Mouse (Mus musculus): Measurements from ENCODE around the gene Lemd1. TPM values are rescaled to one million over a fixed set of nuclear protein-coding genes. Genes with fewer than 3 reads are reported as not detected.

The Lemd1 gene
- polyA plus RNA-seq, 1 experiment from 2014 or later = 14.3 TPM

DNA sequence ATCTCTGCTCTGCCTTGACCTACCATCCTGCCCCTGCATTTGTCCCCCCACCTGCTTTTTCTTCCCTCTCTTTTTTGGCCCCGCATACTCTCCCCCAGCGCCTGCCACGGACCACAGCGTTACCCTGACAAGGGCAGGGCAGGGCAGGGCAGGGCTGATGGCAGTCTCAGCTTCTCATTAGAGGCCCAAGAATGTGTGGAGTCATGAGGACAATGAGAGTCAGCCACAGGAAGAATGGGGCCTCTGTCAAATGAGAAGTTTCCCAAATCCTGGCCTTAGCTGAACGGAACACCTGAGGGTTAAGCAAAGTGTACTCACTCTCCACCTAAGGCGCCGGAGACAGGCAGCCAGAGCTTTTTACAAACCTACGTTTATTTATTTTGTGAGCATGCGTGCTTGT, 3.9 kb downstream of the Lemd1 start:
- ATAC-seq = no peak
- H3K4me1 ChIP-seq = peaks cover 84% of the 10 kb centered on the region
- H3K27ac ChIP-seq = peak overlapping the region; percentile 41; the same call in 1 of the 2 replicates
- H3K27me3 ChIP-seq = no peaks in the 10 kb centered on the region
- WGBS = 24% methylated on average over 9 of the region's 9 CpGs
- H3K9ac ChIP-seq = peak overlapping the region; percentile 55
- peak overlapping the region; percentile 76 for H3K4me2 ChIP-seq
- peaks cover 5% of the 10 kb centered on the region; the same call in 1 of the 2 replicates for H3K36me3 ChIP-seq (ENCODE audit: poor library complexity, severe bottlenecking)
- no peaks in the 10 kb centered on the region for H3K9me3 ChIP-seq (replicated peaks)
- no peak overlapping the region; the same call in 1 of the 2 replicates for H3K4me3 ChIP-seq

DNA sequence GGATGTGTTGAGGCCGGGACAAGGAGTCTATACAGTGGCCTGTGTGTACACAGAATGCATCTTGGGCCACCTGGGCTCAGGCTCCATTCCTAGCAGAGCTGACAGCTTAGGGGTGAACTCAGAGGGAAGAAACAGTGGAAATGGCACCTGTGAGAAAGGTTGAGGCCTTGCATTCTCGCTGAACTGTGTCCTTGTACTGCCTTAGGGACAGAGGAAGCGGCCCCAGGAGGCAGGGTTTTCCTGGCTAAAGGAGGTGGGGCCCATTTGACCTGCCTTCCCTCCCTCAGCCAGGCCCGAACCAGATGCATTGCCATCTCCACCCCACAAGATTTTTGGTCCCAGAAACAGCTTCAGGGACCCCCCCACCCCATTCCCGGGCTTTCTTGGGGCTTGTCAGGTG, 4.5 kb downstream of the Lemd1 start:
- Histone ChIP-seq H3K4me2 (peak overlapping the region; percentile 76), H3K9me3 (replicated peaks) (no peaks in the 10 kb centered on the region), H3K4me3 (0 out of 2 replicates have a peak overlapping the region, but pooled peaks have one; percentile 5), H3K27me3 (no peaks in the 10 kb centered on the region), H3K4me1 (peaks cover 89% of the 10 kb centered on the region), H3K36me3 (ENCODE audit: poor library complexity, severe bottlenecking) (peaks cover 5% of the 10 kb centered on the region; the same call in 1 of the 2 replicates), H3K27ac (peak overlapping the region; percentile 41), H3K9ac (peak overlapping the region; percentile 55)
- WGBS = 37% methylated on average over 5 of the region's 5 CpGs
- no peak for ATAC-seq

DNA sequence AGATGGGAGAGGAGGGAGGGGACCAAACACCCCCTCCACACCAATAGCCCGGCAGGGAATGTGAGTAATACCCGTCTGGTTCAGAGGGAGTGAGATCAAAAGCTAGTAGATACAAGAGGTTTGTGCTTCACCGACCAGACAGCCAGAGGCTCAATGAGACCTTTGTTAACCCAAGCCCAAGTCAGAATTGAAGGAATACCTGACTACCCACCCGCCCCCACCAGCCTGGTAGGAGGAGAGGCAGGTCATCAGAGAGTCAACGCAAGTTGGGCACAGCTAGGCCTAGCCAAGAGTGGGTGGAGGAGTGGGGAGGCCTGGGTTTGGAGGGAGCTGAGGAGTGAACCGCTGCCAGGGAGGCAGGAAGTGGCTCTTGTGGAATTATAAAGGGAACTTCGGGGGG, 5.1 kb downstream of the Lemd1 start:
- WGBS = 8% methylated on average over 7 of the region's 7 CpGs
- Histone ChIP-seq H3K4me3 (no peak overlapping the region), H3K4me2 (peak overlapping the region; percentile 76), H3K36me3 (ENCODE audit: poor library complexity, severe bottlenecking) (peaks cover 5% of the 10 kb centered on the region; the same call in 1 of the 2 replicates), H3K27ac (peak overlapping the region; percentile 41), H3K4me1 (peaks cover 96% of the 10 kb centered on the region), H3K27me3 (no peaks in the 10 kb centered on the region), H3K9me3 (replicated peaks) (no peaks in the 10 kb centered on the region), H3K9ac (peak overlapping the region; percentile 55; the same call in 1 of the 2 replicates)
- no peak for ATAC-seq

DNA sequence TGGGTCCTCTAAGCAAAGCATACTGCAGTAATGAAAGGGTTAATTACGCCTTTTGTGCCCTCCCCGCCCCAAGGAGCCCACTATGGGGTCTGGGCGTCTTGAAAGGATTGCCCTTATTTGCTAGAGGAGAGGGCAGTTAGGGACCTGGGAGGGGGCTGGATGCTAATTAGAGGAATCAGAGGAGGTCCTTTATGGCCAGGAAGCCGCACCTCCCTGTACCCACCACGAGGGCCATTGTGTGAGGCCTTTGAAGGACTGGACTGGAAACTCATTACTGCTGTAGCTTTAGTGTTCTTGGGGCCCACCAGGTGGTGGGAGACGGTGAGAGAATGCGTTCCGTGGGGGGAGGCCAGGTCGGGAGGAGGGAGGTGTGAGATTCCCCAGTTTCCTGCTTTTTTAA, 6.4 kb downstream of the Lemd1 start:
- Histone ChIP-seq H3K9me3 (replicated peaks) (no peaks in the 10 kb centered on the region), H3K4me1 (peaks cover 100% of the 10 kb centered on the region), H3K27ac (peak overlapping the region; percentile 63; the same call in 1 of the 2 replicates), H3K36me3 (ENCODE audit: poor library complexity, severe bottlenecking) (peaks cover 5% of the 10 kb centered on the region; the same call in 1 of the 2 replicates), H3K27me3 (no peaks in the 10 kb centered on the region), H3K4me2 (peak overlapping the region; percentile 76), H3K9ac (0 out of 2 replicates have a peak overlapping the region, but pooled peaks have one; percentile 16), H3K4me3 (no peak overlapping the region)
- ATAC-seq = no peak
- under 1% methylated on average over 9 of the region's 9 CpGs for WGBS

DNA sequence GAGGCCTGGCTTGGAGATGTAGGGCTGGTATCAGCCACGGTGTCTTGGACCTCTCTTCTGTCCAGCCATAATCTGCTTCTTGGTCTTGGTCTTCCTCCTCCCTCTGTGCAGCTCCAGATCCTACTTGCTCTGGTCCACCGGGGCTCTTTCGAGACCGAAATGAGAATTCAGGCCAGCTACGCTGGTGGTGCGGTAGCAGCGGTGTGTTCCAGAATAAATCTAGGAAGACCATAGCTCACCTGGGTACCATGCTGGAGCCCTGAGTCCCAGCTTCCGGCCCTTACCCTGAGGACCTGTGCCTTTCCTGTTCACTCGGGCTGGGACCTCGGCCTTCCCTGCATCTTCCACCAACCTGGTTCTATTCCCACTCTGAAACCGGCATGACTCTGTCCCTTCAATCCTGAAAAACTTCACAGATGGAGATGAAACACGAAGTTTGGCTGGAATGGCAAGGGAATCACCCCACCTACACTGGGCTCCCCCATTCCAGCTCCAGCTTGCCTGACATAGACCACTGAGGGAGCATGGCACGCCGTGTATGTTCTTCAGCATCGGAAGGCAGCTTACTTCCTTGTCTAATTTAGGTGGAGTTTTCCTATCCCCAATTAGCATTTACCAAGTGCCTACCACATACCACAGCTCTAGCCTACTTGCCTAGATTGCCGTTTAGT, 7.3 kb downstream of the Lemd1 start:
- Histone ChIP-seq H3K4me2 (no peak overlapping the region), H3K36me3 (ENCODE audit: poor library complexity, severe bottlenecking) (peaks cover 5% of the 10 kb centered on the region; the same call in 1 of the 2 replicates), H3K9ac (no peak overlapping the region), H3K4me1 (peaks cover 97% of the 10 kb centered on the region), H3K27me3 (no peaks in the 10 kb centered on the region), H3K27ac (peak overlapping the region; percentile 63; the same call in 1 of the 2 replicates), H3K4me3 (no peak overlapping the region), H3K9me3 (replicated peaks) (no peaks in the 10 kb centered on the region)
- ATAC-seq = no peak
- 71% methylated on average over 16 of the region's 16 CpGs for WGBS

DNA sequence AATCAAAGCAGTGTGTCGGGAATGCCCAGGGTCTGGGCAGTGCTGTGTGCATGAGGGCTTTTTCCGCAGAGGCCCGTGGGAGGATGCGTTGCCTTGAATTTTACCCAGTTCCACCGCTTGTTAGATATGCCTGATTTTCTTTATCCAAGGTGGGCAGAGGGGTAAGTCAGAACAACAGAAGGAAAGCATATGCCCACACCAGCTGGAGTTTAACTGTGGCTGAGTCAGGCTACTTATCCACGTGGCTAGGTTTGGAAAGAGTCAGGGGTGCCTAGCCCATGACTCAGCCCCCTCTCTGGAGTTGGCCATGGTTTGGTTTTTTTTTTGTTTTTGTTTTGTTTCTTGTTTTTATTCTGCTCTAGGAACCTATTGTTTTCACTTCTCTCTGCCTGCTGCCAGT, 8.0 kb downstream of the Lemd1 start:
- Histone ChIP-seq H3K9me3 (replicated peaks) (no peaks in the 10 kb centered on the region), H3K4me3 (no peak overlapping the region), H3K4me2 (no peak overlapping the region), H3K9ac (no peak overlapping the region), H3K27ac (0 out of 2 replicates have a peak overlapping the region, but pooled peaks have one; percentile 11), H3K27me3 (no peaks in the 10 kb centered on the region), H3K4me1 (peaks cover 90% of the 10 kb centered on the region), H3K36me3 (ENCODE audit: poor library complexity, severe bottlenecking) (no peaks in the 10 kb centered on the region)
- ATAC-seq = no peak
- WGBS = 56% methylated on average over 6 of the region's 6 CpGs

DNA sequence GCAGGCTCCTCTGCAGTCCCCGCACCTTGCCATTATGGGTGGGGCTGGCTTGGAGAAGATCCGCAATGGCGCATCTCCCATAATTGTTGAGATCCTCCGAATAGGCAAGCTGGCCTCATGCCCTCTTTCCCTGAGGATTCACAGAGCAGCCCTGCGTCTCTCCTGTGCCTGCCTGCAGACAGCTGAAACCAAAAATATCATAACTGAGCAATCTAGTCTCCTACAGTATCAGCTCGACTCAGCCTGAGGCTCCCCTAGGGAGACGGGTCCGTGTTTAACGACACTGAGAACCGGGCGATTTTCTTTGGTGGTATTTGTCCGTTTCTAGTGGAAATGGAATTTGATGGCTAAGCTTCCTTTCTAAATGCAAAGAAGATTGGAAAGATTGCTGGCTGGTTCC, 8.7 kb downstream of the Lemd1 start:
- H3K36me3 ChIP-seq (ENCODE audit: poor library complexity, severe bottlenecking) = peaks cover 6% of the 10 kb centered on the region; the same call in 1 of the 2 replicates
- H3K4me3 ChIP-seq = peak overlapping the region; percentile 23; the same call in 1 of the 2 replicates
- ATAC-seq = no peak
- H3K4me2 ChIP-seq = peak overlapping the region; percentile 55
- H3K27me3 ChIP-seq = no peaks in the 10 kb centered on the region
- peak overlapping the region; percentile 80 for H3K27ac ChIP-seq
- 7% methylated on average over 12 of the region's 12 CpGs for WGBS
- H3K9ac ChIP-seq = peak overlapping the region; percentile 58
- H3K9me3 ChIP-seq (replicated peaks) = no peaks in the 10 kb centered on the region
- peaks cover 83% of the 10 kb centered on the region for H3K4me1 ChIP-seq

DNA sequence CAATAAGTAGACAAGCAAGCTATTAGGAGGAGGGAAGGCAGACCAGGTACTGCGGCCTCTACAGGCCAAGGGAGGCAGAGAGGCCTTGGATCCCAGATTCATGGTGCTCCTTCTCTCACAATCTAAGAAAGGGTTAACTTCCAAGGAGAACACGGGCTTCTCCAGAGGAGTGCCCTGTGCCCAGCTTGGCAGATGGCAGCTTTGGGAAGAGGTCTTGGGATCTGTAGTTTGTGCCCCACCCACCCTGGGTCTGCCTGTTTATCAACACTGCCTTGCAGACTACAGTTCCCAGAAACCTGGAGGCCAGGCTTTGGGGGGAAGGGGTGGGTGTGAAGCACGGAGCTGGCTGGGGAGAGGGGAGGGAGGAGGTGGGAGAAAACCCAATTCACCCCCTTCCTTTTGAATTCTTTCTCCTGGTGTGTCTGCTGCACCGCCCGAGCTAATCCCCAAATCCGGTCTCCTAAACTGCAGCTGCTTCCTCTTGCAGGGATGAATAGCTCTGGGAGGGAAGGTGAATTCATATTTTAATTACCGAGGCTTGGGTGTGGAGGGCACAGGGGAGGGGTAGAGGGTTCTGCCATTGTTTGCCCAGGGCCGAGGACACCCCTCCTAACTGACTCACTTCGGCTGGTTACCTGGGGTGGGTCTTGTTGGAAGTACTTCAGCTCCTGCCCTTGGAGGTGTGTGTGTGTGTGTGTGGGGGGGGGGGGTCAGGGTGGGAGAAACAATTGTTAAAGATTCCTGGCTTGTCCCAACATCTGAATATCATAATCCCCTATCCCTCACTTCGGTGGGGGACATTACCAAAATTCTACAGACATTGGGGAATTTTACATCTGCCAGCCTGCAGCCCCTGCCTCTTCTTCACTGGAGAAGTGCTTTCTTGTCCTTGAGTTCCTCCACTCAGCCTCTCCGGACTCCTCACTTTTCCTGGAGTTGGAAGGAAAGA, 9.6 kb downstream of the Lemd1 start:
- Histone ChIP-seq H3K9ac (peak overlapping the region; percentile 58), H3K36me3 (ENCODE audit: poor library complexity, severe bottlenecking) (peaks cover 7% of the 10 kb centered on the region; the same call in 1 of the 2 replicates), H3K9me3 (replicated peaks) (no peaks in the 10 kb centered on the region), H3K4me2 (peak overlapping the region; percentile 55), H3K27me3 (no peaks in the 10 kb centered on the region), H3K4me3 (peak overlapping the region; percentile 35), H3K27ac (peak overlapping the region; percentile 80), H3K4me1 (peaks cover 74% of the 10 kb centered on the region)
- ATAC-seq = peak; percentile 93
- WGBS = 2% methylated on average over 11 of the region's 11 CpGs

DNA sequence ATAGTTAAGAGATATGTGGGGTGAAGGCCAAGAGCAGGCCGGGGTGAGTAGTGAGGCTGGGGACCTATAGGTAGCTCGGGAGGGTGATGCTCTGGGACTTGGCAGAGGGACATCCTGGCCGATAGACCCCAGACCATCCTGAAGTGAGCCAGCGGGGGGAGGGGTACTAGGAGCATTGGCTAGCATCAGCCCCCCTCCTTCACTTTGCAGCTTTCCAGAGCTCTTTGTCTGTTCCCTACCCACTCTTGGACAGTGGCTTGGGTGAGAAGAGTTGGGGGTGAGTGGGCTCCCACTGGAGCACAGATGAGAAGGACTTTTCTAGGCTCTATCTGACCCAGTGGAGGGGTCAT, 10.3 kb downstream of the Lemd1 start:
- Histone ChIP-seq H3K4me3 (peak overlapping the region; percentile 35), H3K4me1 (peaks cover 67% of the 10 kb centered on the region), H3K36me3 (ENCODE audit: poor library complexity, severe bottlenecking) (peaks cover 7% of the 10 kb centered on the region; the same call in 1 of the 2 replicates), H3K4me2 (peak overlapping the region; percentile 55), H3K9ac (peak overlapping the region; percentile 58), H3K27ac (peak overlapping the region; percentile 80), H3K27me3 (no peaks in the 10 kb centered on the region), H3K9me3 (replicated peaks) (no peaks in the 10 kb centered on the region)
- ATAC-seq = 0 out of 2 replicates have a peak, but pooled peaks have one; percentile 5
- 10% methylated on average over 4 of the region's 4 CpGs for WGBS

DNA sequence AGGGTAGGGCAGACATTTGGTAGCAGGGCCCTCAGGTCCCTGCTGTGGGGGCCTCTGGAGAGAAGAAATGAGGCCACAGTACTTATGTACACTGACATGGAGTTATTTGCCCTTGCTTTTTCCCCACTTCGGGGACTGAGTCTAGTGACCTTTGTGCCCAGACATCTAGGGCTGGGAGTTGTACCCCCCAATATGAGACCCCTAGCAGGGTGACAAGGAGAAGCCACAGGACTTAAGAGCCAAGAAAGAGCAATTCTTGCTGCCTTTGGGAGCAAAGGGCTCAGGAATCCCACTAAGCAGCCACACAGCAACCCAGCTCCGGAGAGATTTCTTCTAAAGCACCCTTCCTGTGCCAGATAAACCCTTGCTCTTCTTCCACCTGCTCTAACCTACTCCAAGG, 10.7 kb downstream of the Lemd1 start:
- ATAC-seq = no peak
- WGBS = 41% methylated on average over 2 of the region's 2 CpGs
- peak overlapping the region; percentile 58 for H3K9ac ChIP-seq

DNA sequence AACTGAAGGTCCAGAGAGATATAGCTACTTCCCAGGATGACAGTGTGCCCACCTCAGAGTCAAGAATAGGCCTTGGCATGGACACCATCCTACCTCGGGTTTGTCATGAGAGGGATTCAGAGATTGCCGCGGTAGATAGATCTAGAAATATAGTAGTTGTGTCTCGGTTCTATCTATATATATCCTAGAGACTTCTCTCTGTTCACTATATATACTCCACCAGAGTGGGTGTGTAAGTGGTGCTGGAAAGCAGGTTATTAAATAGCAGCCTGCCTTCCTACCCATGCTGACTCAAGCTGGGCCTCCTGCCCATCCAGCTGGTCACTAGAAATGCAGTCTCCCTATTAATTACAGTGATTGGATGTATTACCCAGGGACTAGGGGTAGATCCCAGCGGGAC, 11.5 kb downstream of the Lemd1 start:
- Histone ChIP-seq H3K4me3 (no peak overlapping the region), H3K4me1 (peaks cover 60% of the 10 kb centered on the region)
- WGBS = 89% methylated on average over 5 of the region's 5 CpGs

More for the DNA sequence above, 10.7 kb downstream of the Lemd1 start:
- H3K4me2 ChIP-seq = peak overlapping the region; percentile 55
- no peaks in the 10 kb centered on the region for H3K27me3 ChIP-seq
- H3K4me1 ChIP-seq = peaks cover 63% of the 10 kb centered on the region
- H3K9me3 ChIP-seq (replicated peaks) = no peaks in the 10 kb centered on the region
- peak overlapping the region; percentile 80 for H3K27ac ChIP-seq
- peaks cover 7% of the 10 kb centered on the region; the same call in 1 of the 2 replicates for H3K36me3 ChIP-seq (ENCODE audit: poor library complexity, severe bottlenecking)
- peak overlapping the region; percentile 35 for H3K4me3 ChIP-seq

More for the DNA sequence above, 11.5 kb downstream of the Lemd1 start:
- Histone ChIP-seq H3K36me3 (ENCODE audit: poor library complexity, severe bottlenecking) (peaks cover 7% of the 10 kb centered on the region; the same call in 1 of the 2 replicates), H3K9ac (no peak overlapping the region), H3K4me2 (no peak overlapping the region), H3K27ac (no peak overlapping the region), H3K27me3 (no peaks in the 10 kb centered on the region), H3K9me3 (replicated peaks) (no peaks in the 10 kb centered on the region)
- no peak for ATAC-seq

Measured in forebrain, embryonic 13.5 days (tissue).